Mouse (Mus musculus) heart, postnatal 10 days (tissue): Measurements from ENCODE around the gene Slc25a33. TPM values are rescaled to one million over a fixed set of nuclear protein-coding genes. Genes with fewer than 3 reads are reported as not detected.
A peak's percentile ranks its signal among the peaks of the same experiment; 100 is the strongest.
"Not testable (repeated sequence)": the region's sequence is repeated elsewhere in the genome, so short reads cannot be mapped to it uniquely, and the experiment has no call there.

Experiments used
- DNase-seq, 2 experiments: peaks; one replicate each; pipeline ENCODE4 v3.0.0; 2021
- intact Hi-C: fragments of 180-260 bp; cut with DNase I; formaldehyde crosslinking; loops from one replicate; pipeline ENCODE4 v1.15.1; 2025
- total RNA-seq, 2 experiments: library from RNA; stranded (reverse); gene quantifications; 2 replicates each; pipeline ENCODE4 v1.2.3; 2021

The Slc25a33 gene
- 10 to 100 TPM; 10.3 to 19.6 TPM for total RNA-seq

- peak; percentile 97 for DNase-seq
- intact Hi-C loops, result no loop called here
Observed at GRCm38 (mm10) chr4:149774094-149774470, at the start of gene Slc25a33. TSS of gene Slc25a33 (minus strand) at chr4:149774277.

GRCm38 (mm10) chr4:149822586-149823196 is 48.6 kb upstream of the Slc25a33 start:
- intact Hi-C loops, result no loop called here
- no peak for DNase-seq

- intact Hi-C loops, result no loop called here
- peak; percentile 66 to 73 for DNase-seq
Observed at GRCm38 (mm10) chr4:149822126-149822525, 48.0 kb upstream of the Slc25a33 start.

GRCm38 (mm10) chr4:149820569-149820968 is 46.5 kb upstream of the Slc25a33 start:
- peak; percentile 86 to 90 for DNase-seq
- intact Hi-C loops, result no loop called here

GRCm38 (mm10) chr4:149819195-149819594 is 45.1 kb upstream of the Slc25a33 start:
- intact Hi-C loops, result no loop called here
- DNase-seq, result no peak

GRCm38 (mm10) chr4:149816598-149816997 is 42.5 kb upstream of the Slc25a33 start:
- no peak for DNase-seq
- intact Hi-C loops, result no loop called here

- intact Hi-C loops, result no loop called here
- no peak for DNase-seq
Observed at GRCm38 (mm10) chr4:149815586-149815985, 41.5 kb upstream of the Slc25a33 start.

- no peak for DNase-seq
- intact Hi-C loops, result no loop called here
Observed at GRCm38 (mm10) chr4:149813409-149814184, 39.5 kb upstream of the Slc25a33 start.

- intact Hi-C loops, DNase-seq: not testable (repeated sequence)
Observed at GRCm38 (mm10) chr4:149810372-149810771, 36.3 kb upstream of the Slc25a33 start.

- DNase-seq, result no peak
- intact Hi-C loops, result loop anchor here (5.0 kb wide), 1 partner anchor 289 kb away; no protein-coding TSS in a partner anchor
Observed at GRCm38 (mm10) chr4:149808584-149809227, 34.6 kb upstream of the Slc25a33 start.

- intact Hi-C loops, result loop anchor here (5.0 kb wide), 1 partner anchor 289 kb away; no protein-coding TSS in a partner anchor
- DNase-seq, result no peak
Observed at GRCm38 (mm10) chr4:149808060-149808567, 34.0 kb upstream of the Slc25a33 start.

GRCm38 (mm10) chr4:149806699-149807381 is 32.8 kb upstream of the Slc25a33 start:
- intact Hi-C loops, result loop anchor here (1.0 to 5.0 kb wide), 5 partner anchors 32 to 290 kb away; no protein-coding TSS in a partner anchor
- DNase-seq, result peak; percentile 91 to 97

GRCm38 (mm10) chr4:149802269-149802668 is 28.2 kb upstream of the Slc25a33 start:
- intact Hi-C loops, result no loop called here
- no peak for DNase-seq

- no peak for DNase-seq
- intact Hi-C loops, result no loop called here
Observed at GRCm38 (mm10) chr4:149800576-149800975, 26.5 kb upstream of the Slc25a33 start.

- intact Hi-C loops, result no loop called here
- peak in 1 of 2 experiments; percentile 42 for DNase-seq
Observed at GRCm38 (mm10) chr4:149800172-149800464, 26.0 kb upstream of the Slc25a33 start.

GRCm38 (mm10) chr4:149799346-149800171 is 25.5 kb upstream of the Slc25a33 start:
- intact Hi-C loops, result no loop called here
- DNase-seq, result no peak

GRCm38 (mm10) chr4:149798684-149799309 is 24.7 kb upstream of the Slc25a33 start:
- DNase-seq, result peak in 1 of 2 experiments; percentile 49
- intact Hi-C loops, result no loop called here

GRCm38 (mm10) chr4:149798116-149798515 is 24.0 kb upstream of the Slc25a33 start:
- DNase-seq, result no peak
- intact Hi-C loops, result no loop called here

- no peak for DNase-seq
- intact Hi-C loops, result no loop called here
Observed at GRCm38 (mm10) chr4:149797220-149797610, 23.1 kb upstream of the Slc25a33 start.
